Mouse (Mus musculus) testis, adult 2 months (tissue): ENCODE results near the gene Trp53bp2. TPM values are rescaled to one million over a fixed set of nuclear protein-coding genes. Genes with fewer than 3 reads are reported as not detected.

Source experiments
- H3K27ac ChIP-seq: fragments of 200-500 bp; 2 replicates; pipeline ENCODE4 v1.5.1; 2012; ENCODE audit warnings: low read depth, low read length; ENCODE audit not compliant: control insufficient read depth, insufficient read depth
- H3K27me3 ChIP-seq: fragments of 200-500 bp; 2 replicates; pipeline ENCODE4 v1.6.1; 2012; ENCODE audit warnings: mild to moderate bottlenecking, low read length, moderate library complexity; ENCODE audit not compliant: control insufficient read depth, insufficient read depth
- H3K36me3 ChIP-seq: fragments of 200-500 bp; 2 replicates; pipeline ENCODE4 v1.6.1; 2012; ENCODE audit warnings: mild to moderate bottlenecking, low read length; ENCODE audit not compliant: control insufficient read depth, insufficient read depth
- H3K4me1 ChIP-seq: fragments of 200-500 bp; 2 replicates; pipeline ENCODE4 v1.6.1; 2012; ENCODE audit warnings: low read length; ENCODE audit not compliant: control insufficient read depth, insufficient read depth
- H3K4me3 ChIP-seq: fragments of 200-500 bp; 2 replicates; pipeline ENCODE4 v1.5.1; 2012; ENCODE audit warnings: low read depth, mild to moderate bottlenecking, low read length, moderate library complexity, mixed read lengths; ENCODE audit not compliant: control insufficient read depth
- CTCF ChIP-seq: fragments of 200-500 bp; IDR thresholded peaks from 2 replicates; pipeline ENCODE4 v1.5.1; 2012; ENCODE audit warnings: low read depth, mild to moderate bottlenecking, inconsistent platforms, low read length, moderate library complexity; ENCODE audit not compliant: control insufficient read depth, insufficient read depth, insufficient replicate concordance
- POLR2A ChIP-seq: fragments of 200-500 bp; IDR thresholded peaks from 2 replicates; pipeline ENCODE4 v1.6.1; 2012; ENCODE audit warnings: low read depth, mild to moderate bottlenecking, inconsistent platforms, low read length, moderate library complexity; ENCODE audit not compliant: control insufficient read depth
- polyA plus RNA-seq: library from polyadenylated mRNA; depleted of rRNA; stranded (reverse); fragments of >200 nt; gene quantifications from 2 replicates; pipeline ENCODE4 v1.2.3, GENCODE M21; 2012

The Trp53bp2 gene
- polyA plus RNA-seq, 1 experiment, result 4.5 TPM

DNA sequence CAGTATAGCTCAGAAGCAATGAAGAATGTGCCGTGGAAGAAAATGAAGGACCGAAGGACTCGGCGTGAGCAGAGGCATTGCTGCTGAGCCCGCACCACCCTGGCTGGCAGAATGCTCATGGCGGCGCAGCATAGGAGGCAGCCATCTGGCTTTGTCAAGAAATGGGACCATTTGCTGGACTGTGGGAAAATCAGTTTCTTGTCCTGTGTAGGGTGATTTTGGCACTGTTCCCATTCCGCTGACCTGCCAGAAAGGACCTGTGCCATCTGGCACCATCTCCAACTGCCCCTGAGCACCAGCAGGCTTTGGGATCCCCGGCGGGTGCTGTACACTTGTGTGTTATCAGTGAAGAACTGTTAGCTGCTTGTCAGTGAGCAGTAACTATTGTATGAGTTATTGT is 52.8 kb downstream of the Trp53bp2 start:
- Histone ChIP-seq H3K36me3 (peaks cover 3% of the 10 kb centered on the region), H3K4me1 (no peaks in the 10 kb centered on the region; the same call in none of the 2 replicates), H3K27me3 (no peaks in the 10 kb centered on the region), H3K4me3 (no peak overlapping the region), H3K27ac (no peak overlapping the region)
- TF ChIP-seq POLR2A (no peak), CTCF (no peak)

DNA sequence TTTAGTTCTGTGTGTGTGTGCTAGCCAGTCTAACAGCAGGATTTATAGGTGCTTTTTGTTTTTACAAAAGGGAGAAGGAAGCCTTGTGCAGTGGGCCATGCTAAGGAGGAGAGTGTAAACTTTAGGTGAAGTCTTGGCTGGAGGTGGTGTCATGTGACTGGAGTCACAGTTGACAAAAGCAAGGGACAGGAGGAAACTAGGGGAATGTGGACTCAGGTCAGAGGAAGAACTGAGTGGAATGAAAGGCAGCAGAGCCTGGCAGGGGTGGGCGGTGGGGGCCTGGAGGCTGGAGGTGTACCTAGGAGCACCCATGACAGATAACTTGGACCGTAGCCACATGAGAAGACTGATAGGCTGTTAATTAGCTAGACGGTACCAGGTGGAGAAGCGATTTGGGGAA is 56.3 kb downstream of the Trp53bp2 start:
- H3K4me3 ChIP-seq, result no peak overlapping the region
- no peak overlapping the region for H3K27ac ChIP-seq
- no peaks in the 10 kb centered on the region for H3K27me3 ChIP-seq
- TF ChIP-seq CTCF (no peak), POLR2A (no peak)
- H3K4me1 ChIP-seq, result no peaks in the 10 kb centered on the region; the same call in none of the 2 replicates
- peaks cover 3% of the 10 kb centered on the region; the same call in 1 of the 2 replicates for H3K36me3 ChIP-seq

DNA sequence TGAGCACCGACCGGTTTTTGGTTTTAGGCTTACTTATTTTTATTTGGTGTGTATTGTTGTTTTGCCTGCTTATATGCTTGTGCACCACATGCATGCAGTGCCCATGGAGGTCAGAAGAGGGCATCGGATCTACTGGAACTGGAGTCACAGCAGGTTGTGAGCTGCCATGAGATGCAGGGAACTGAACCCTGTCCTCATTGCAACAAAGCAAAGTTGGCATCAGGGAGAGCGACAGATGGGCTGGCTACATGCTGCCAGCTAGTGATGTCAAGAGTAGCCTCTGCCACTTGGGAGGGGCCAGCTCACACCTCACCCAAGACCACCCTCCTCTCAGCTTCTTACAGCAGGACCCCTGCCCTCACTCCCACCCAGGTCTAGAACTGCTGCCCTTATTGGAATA is 57.0 kb downstream of the Trp53bp2 start:
- H3K27ac ChIP-seq, result no peak overlapping the region
- TF ChIP-seq CTCF (no peak), POLR2A (no peak)
- peaks cover 3% of the 10 kb centered on the region; the same call in 1 of the 2 replicates for H3K36me3 ChIP-seq
- H3K27me3 ChIP-seq, result no peaks in the 10 kb centered on the region
- no peak overlapping the region for H3K4me3 ChIP-seq
- no peaks in the 10 kb centered on the region; the same call in none of the 2 replicates for H3K4me1 ChIP-seq

DNA sequence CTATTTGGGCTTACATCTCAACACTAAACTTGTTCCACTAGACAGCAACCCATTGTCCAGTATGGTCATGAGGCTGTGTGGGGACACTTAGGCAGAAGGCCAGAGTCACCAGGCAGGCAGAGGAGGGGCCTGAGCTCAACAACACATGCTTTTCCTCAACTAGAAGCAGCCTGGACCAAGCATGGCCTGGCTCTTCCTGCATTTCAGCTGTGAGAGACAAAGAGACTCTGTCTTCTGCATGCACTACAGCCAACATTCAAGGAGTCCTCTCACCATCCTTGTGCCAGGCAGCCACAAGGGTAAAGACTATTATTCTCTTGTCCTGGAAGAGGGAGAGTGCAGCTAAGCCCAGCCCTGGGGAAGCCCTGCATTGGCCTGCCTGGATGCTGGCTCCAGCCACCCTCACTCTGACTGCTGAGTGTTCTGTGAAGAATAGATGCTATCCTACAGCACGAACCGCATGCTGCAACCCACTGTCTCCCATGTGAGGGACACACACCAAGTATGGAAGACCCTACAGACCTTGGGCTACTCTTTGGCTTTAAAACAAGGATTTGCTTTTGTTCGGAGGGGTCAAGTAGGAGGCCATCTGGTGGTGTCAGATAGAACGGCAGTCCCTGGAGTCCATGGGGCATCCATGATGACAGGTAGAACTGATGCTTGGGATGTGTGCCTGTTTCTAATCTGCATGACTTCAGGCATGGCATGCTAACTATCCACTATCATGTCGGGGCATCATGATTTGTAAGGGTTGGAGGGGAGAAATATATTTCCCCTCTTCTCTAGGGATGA is 66.2 kb downstream of the Trp53bp2 start:
- H3K36me3 ChIP-seq, result no peaks in the 10 kb centered on the region
- no peak for TF ChIP-seq CTCF
- no peak for TF ChIP-seq POLR2A
- no peak overlapping the region for H3K4me3 ChIP-seq
- H3K27me3 ChIP-seq, result no peaks in the 10 kb centered on the region
- no peak overlapping the region for H3K27ac ChIP-seq
- H3K4me1 ChIP-seq, result no peaks in the 10 kb centered on the region

- no peak for TF ChIP-seq POLR2A
- no peak for TF ChIP-seq CTCF
- no peak overlapping the region for H3K27ac ChIP-seq
- no peaks in the 10 kb centered on the region for H3K27me3 ChIP-seq
- H3K4me1 ChIP-seq, result peaks cover 8% of the 10 kb centered on the region
- H3K36me3 ChIP-seq, result no peaks in the 10 kb centered on the region
- no peak overlapping the region for H3K4me3 ChIP-seq
These were observed 70.0 kb downstream of the Trp53bp2 start for GRCm38 (mm10) chr1:182478935-182479334.

DNA sequence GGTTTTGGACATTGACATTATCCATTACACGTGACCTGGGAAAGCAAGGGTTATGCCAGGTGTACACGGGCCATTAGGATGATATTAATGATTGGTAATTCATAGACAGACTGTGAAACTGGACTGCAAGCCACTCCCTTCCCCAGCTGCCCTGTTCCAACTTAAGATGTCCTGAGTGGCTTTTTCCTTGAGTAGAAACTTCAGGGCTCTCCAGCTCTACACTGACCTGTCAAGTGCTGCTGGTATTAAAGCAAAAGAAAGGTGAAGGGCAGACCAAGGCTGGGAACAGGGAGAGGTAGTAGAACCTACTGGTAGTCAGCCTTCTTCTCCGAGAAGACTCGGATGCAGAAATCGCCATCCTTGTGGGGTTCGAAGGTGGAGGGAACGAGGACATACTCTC is 72.2 kb downstream of the Trp53bp2 start:
- Histone ChIP-seq H3K27me3 (no peaks in the 10 kb centered on the region), H3K4me1 (peaks cover 12% of the 10 kb centered on the region), H3K4me3 (no peak overlapping the region), H3K36me3 (no peaks in the 10 kb centered on the region), H3K27ac (no peak overlapping the region)
- TF ChIP-seq POLR2A (no peak), CTCF (no peak)

- no peaks in the 10 kb centered on the region for H3K27me3 ChIP-seq
- TF ChIP-seq CTCF (no peak), POLR2A (no peak)
- H3K4me1 ChIP-seq, result peaks cover 12% of the 10 kb centered on the region
- no peak overlapping the region for H3K4me3 ChIP-seq
- H3K27ac ChIP-seq, result no peak overlapping the region
- H3K36me3 ChIP-seq, result no peaks in the 10 kb centered on the region
These were observed 72.8 kb downstream of the Trp53bp2 start for GRCm38 (mm10) chr1:182481646-182482295.
